Mouse (Mus musculus) cortical plate, adult 2 months (tissue): ENCODE results near the gene Kif18a. TPM values are rescaled to one million over a fixed set of nuclear protein-coding genes. Genes with fewer than 3 reads are reported as not detected.

Experiments
- H3K27ac ChIP-seq: fragments of 200-500 bp; 2 replicates; pipeline ENCODE4 v1.5.1; 2012; ENCODE audit warnings: low read length, control low read depth, inconsistent platforms; ENCODE audit not compliant: insufficient read depth
- H3K4me1 ChIP-seq: fragments of 200-500 bp; 2 replicates; pipeline ENCODE4 v1.6.1; 2011; ENCODE audit warnings: low read length; ENCODE audit not compliant: control insufficient read depth, insufficient read depth
- H3K4me3 ChIP-seq: fragments of 200-500 bp; 2 replicates; pipeline ENCODE4 v1.5.1; 2011; ENCODE audit warnings: mild to moderate bottlenecking, low read length, control low read depth; ENCODE audit not compliant: insufficient read depth
- CTCF ChIP-seq: fragments of 200-500 bp; IDR thresholded peaks from 2 replicates; pipeline ENCODE4 v1.5.1; 2011; ENCODE audit warnings: mild to moderate bottlenecking, control low read depth, low read length; ENCODE audit not compliant: insufficient read depth; ENCODE audit errors: extremely low read depth
- POLR2A ChIP-seq: fragments of 200-500 bp; IDR thresholded peaks from 2 replicates; pipeline ENCODE4 v1.6.1; 2011; ENCODE audit warnings: mild to moderate bottlenecking, low read length, control low read depth; ENCODE audit not compliant: insufficient read depth; ENCODE audit errors: extremely low read depth
- polyA plus RNA-seq: library from polyadenylated mRNA; depleted of rRNA; stranded (reverse); fragments of >200 nt; gene quantifications from 2 replicates; pipeline ENCODE4 v1.2.3, GENCODE M21; 2012

Gene Kif18a
- polyA plus RNA-seq, 1 experiment, result 0.81 TPM

DNA sequence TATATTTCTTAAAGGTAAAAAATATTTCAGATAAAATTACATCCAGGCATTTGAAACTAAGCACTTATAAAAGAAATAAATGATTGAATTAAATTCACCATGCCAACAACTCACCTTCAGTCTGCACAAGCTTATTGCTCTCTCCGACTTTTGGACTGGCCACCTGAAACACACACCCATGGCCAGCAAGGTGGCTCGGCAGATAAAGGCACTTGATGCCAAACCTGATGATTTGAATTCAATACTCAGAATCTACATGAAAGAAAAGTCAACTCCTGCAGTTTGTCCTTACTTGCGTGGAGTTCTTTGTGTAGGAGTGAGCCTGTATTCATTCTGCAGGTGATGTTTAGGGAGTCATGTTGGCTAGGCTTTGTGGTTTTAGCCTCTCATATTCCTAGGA, 3.6 kb downstream of the Kif18a start:
- no peak for TF ChIP-seq CTCF
- Histone ChIP-seq H3K27ac (no peak overlapping the region), H3K4me1 (no peaks in the 10 kb centered on the region), H3K4me3 (no peak overlapping the region)

DNA sequence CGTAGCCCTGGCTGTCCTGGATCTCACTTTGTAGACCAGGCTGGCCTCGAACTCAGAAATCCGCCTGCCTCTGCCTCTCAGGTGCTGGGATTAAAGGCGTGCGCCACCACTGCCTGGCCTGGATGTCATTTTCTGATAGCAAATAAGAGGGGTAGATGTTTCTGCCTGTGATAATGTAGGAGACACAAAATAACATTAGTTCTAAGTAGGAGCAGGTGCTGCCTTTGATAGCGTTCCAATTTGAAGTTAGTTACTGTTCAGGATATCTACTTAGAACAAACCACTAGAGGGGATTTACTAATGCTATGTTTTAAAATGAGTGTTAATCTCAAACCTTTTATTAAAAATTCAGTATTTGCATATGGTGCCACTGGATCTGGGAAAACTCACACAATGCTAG, 8.8 kb downstream of the Kif18a start:
- no peak overlapping the region for H3K27ac ChIP-seq

GRCm38 (mm10) chr2:109296264-109296663, 15.7 kb downstream of the Kif18a start:
- Histone ChIP-seq H3K4me3 (no peak overlapping the region), H3K27ac (no peak overlapping the region), H3K4me1 (no peaks in the 10 kb centered on the region)
- TF ChIP-seq POLR2A (no peak), CTCF (no peak)

More for the DNA sequence above, 8.8 kb downstream of the Kif18a start:
- TF ChIP-seq CTCF, result no peak
- no peak for TF ChIP-seq POLR2A
- Histone ChIP-seq H3K4me3 (no peak overlapping the region), H3K4me1 (no peaks in the 10 kb centered on the region)

DNA sequence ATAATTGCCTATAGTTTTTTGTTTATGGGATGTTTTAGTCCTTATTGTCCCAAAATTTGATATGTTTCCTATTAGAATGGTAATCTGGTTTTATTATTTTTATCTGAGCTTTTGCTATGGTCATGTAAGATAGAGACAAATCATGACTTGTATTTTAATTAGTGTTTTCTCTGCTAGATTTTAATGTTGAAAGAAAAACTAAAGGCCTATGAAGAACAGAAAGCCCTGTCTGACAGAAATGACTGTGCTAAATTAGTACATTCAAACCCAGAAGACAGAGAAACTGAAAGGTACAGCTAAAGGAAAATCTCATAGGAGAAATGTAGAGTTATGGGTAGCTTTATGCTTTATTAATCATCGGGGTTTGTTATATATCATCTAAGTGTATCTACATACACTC, 17.6 kb downstream of the Kif18a start:
- TF ChIP-seq CTCF, result no peak
- TF ChIP-seq POLR2A, result no peak
- no peaks in the 10 kb centered on the region for H3K4me1 ChIP-seq

DNA sequence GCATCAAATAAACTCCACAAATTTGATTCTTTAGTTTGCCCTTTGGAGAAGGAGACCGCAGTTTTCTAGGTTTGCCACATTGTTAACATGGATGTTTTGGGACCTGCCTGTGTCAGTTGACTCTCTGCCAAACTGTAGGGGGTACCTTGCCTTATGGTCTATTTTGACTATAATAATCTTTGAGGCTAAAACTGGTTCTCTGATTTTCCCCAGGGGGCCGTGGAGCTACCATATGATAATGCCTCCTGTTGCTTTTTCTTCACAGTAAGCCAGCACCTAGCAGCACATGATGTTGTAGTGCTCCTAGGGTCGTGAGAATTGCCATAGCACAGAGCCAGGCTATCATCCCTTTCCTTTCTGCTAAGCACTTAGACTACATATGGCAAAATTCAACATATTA, 21.7 kb downstream of the Kif18a start:
- TF ChIP-seq POLR2A (no peak), CTCF (no peak)
- H3K4me1 ChIP-seq, result no peaks in the 10 kb centered on the region
- no peak overlapping the region for H3K4me3 ChIP-seq
- no peak overlapping the region for H3K27ac ChIP-seq

More for the DNA sequence above, 17.6 kb downstream of the Kif18a start:
- H3K4me3 ChIP-seq, result no peak overlapping the region
- H3K27ac ChIP-seq, result no peak overlapping the region

DNA sequence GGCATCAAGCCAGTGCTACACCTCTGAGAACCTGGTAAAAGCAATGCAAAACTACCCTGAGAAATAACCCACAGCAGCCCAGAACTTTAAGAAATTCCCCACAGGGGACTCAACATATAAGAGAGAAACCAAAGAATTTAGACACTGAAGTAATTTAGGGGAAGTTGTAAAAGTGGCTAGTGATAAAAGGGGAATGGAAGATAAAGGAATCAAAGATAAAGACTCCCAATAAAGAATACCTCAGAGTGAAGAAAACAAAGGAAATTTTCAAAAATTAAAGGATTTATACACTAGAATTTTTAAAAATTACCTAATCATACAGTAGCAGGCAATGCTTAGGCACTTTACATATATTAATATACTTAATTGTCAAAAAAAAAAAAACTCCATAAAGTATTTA, 23.1 kb downstream of the Kif18a start:
- TF ChIP-seq POLR2A (no peak), CTCF (no peak)
- H3K27ac ChIP-seq, result no peak overlapping the region
- no peak overlapping the region for H3K4me3 ChIP-seq
- no peaks in the 10 kb centered on the region for H3K4me1 ChIP-seq

GRCm38 (mm10) chr2:109311369-109311768, 30.8 kb downstream of the Kif18a start:
- H3K27ac ChIP-seq, result no peak overlapping the region
- no peak overlapping the region for H3K4me3 ChIP-seq
- H3K4me1 ChIP-seq, result no peaks in the 10 kb centered on the region
- no peak for TF ChIP-seq POLR2A
- TF ChIP-seq CTCF, result no peak

DNA sequence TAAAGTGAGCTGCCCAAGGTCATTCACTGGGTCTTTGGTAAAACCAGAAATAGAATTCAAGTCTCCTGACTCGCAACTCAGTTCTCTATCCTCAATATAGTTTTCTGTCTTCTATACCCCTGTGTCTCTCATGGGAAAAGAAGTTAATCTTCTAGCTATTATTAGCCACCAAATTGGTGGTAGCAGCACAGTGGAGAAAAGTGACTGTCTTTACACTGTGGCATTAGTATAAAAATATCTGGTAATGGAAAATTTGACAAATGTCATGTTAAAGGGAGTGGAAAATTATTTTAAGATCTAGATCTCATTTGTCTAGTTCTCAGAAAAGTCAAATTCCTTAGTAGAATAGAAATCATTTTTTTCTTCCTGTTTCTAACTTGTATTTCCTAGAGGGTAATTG, 51.3 kb downstream of the Kif18a start:
- Histone ChIP-seq H3K27ac (no peak overlapping the region), H3K4me3 (no peak overlapping the region), H3K4me1 (no peaks in the 10 kb centered on the region)
- TF ChIP-seq POLR2A, result no peak
- TF ChIP-seq CTCF, result no peak

DNA sequence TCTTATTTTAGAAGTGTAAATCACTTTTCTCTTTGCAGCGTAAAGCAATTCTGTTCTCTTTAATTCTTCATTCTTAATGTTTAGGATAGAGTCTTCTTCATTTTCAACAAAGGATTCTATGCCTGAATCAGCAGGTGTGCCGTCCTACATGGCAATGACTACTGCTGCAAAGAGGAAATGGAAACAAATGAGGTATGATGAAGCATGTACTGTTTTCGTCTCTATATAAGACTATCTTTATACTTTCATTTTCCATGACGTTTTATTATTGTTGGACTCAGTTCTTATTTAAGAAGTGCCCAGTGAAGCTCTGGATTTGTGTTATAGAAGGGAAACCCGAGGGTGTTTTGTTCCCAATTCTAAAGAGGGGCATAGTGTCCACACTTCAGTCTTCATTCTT, 53.7 kb downstream of the Kif18a start:
- H3K4me3 ChIP-seq, result no peak overlapping the region
- no peaks in the 10 kb centered on the region for H3K4me1 ChIP-seq
- no peak overlapping the region for H3K27ac ChIP-seq
- no peak for TF ChIP-seq CTCF
- TF ChIP-seq POLR2A, result no peak

DNA sequence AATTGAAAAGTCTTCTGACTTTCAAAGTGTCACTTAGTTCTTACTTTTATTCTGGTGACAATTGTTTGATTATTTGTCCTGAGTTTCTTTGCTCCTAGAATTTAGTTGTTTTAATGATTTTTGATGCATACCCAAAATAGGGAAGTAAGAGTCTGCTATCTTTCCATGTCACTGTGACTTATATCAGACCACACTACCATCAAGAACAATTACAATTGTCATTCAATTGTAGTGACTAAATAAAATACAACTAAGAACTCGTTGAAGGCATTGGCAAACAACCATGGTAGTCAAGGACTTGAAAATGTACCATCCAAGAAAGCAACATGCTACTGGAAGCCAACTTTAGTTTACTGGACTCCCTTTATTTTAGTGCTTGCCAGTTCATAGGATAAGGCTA, 55.2 kb downstream of the Kif18a start:
- H3K4me3 ChIP-seq, result no peak overlapping the region
- no peaks in the 10 kb centered on the region for H3K4me1 ChIP-seq
- TF ChIP-seq CTCF (no peak), POLR2A (no peak)
- H3K27ac ChIP-seq, result no peak overlapping the region

DNA sequence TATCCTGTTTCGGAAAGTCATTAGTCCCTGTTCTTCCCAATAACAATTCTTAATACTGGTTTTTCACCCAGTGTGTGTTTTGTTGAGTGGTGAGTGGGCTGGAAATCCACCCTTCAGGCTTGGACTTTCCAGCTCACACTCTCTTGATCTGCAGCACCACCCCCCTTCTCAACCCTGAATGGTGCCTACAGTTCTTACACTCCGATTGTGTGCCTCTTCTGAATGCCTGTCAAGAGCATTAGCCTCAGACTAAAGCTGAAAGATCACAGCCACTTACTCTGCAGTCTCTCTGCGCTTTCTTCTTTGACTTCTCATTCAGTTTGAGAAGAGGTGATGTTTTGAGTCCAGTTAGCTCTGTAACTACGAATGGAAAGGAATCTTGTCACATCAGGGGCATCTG, 64.8 kb downstream of the Kif18a start:
- Histone ChIP-seq H3K27ac (no peak overlapping the region), H3K4me1 (no peaks in the 10 kb centered on the region), H3K4me3 (no peak overlapping the region)
- no peak for TF ChIP-seq CTCF
- no peak for TF ChIP-seq POLR2A
